Mouse (Mus musculus) olfactory bulb, adult 2 months (tissue): ENCODE data around the gene Dcaf11. TPM values are rescaled to one million over a fixed set of nuclear protein-coding genes. Genes with fewer than 3 reads are reported as not detected.

ENCODE experiments used
- H3K27ac ChIP-seq: fragments of 200-500 bp; 2 replicates; pipeline ENCODE4 v1.5.1; 2012; ENCODE audit warnings: low read depth, low read length; ENCODE audit not compliant: insufficient read depth
- H3K4me1 ChIP-seq: fragments of 200-500 bp; 2 replicates; pipeline ENCODE4 v1.6.1; 2012; ENCODE audit warnings: low read length; ENCODE audit not compliant: control insufficient read depth, insufficient read depth
- H3K4me3 ChIP-seq: fragments of 200-500 bp; 2 replicates; pipeline ENCODE4 v1.5.1; 2012; ENCODE audit warnings: mild to moderate bottlenecking, low read depth, low read length, moderate library complexity; ENCODE audit not compliant: insufficient read depth
- CTCF ChIP-seq: fragments of 200-500 bp; IDR thresholded peaks from 2 replicates; pipeline ENCODE4 v1.5.1; 2012; ENCODE audit warnings: low read depth, mild to moderate bottlenecking, low read length, moderate library complexity; ENCODE audit not compliant: insufficient read depth
- POLR2A ChIP-seq: fragments of 200-500 bp; IDR thresholded peaks from 2 replicates; pipeline ENCODE4 v1.6.1; 2012; ENCODE audit warnings: mild to moderate bottlenecking, low read depth, low read length, moderate library complexity; ENCODE audit not compliant: insufficient read depth
- WGBS: fragments of 180-500 bp; shearing (Covaris S2); methylation state at CpG from one replicate; pipeline ENCODE4 v1.1.7; 2018; 5-methylcytosine and 5-hydroxymethylcytosine counted together
- polyA plus RNA-seq: library from polyadenylated mRNA; stranded (reverse); fragments of >200 nt; gene quantifications from 2 replicates; pipeline ENCODE4 v1.2.4, GENCODE M21; 2012; ENCODE audit warnings: low replicate concordance; ENCODE audit not compliant: missing spikeins, insufficient read depth, insufficient read length

The Dcaf11 gene
- polyA plus RNA-seq, 1 experiment, result not detected

- no peak overlapping the region for H3K4me3 ChIP-seq
- 89% methylated on average over 11 of the region's 11 CpGs for WGBS
- no peak overlapping the region for H3K27ac ChIP-seq
- peaks cover 8% of the 10 kb centered on the region for H3K4me1 ChIP-seq
- TF ChIP-seq POLR2A (no peak), CTCF (no peak)
These were observed 3.4 kb downstream of the Dcaf11 start for GRCm38 (mm10) chr14:55563249-55563648.

DNA sequence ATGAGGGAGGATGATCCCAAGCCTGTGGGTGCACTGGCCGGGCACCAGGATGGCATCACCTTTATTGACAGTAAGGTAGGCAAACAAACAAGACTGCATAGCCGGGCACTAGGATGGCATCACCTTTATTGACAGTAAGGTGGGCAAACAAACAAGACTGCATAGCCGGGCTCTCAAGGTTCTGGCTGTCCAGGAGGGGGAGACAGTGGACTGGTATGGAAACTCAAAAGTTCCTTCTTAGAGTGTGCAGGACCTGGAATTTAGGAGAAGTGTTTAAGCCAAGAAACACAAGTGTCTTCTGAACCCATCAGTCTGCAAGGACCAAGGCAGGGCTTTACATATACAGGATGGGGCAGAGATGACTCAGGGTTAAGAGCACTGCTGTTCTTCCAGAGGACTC is 5.9 kb downstream of the Dcaf11 start:
- no peak for TF ChIP-seq CTCF
- no peak for TF ChIP-seq POLR2A
- no peak overlapping the region for H3K27ac ChIP-seq
- H3K4me1 ChIP-seq, result peaks cover 8% of the 10 kb centered on the region
- H3K4me3 ChIP-seq, result no peak overlapping the region
- 88% methylated on average over 3 of the region's 3 CpGs for WGBS

DNA sequence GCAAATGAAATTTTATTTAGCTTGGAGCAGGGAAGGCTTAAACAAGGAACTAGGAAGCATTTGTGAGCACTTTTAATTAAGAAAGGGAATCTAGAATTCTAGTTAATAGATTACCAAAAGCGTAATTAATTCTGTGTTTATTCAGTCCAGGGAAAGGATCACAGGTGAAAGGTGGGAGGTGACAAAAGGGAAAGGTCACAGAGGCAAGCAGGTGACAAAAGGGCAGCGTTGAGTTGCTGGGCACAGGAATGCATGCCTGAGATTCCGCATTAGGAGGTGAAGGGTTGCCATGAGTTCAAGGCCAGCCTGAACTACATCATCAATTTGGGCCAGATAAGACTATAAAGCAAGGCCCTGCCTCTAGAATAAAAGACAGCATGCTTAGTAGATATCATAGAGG is 7.7 kb downstream of the Dcaf11 start:
- WGBS, result 93% methylated on average over 3 of the region's 3 CpGs
- Histone ChIP-seq H3K4me3 (no peak overlapping the region), H3K27ac (no peak overlapping the region), H3K4me1 (no peaks in the 10 kb centered on the region)
- TF ChIP-seq POLR2A, result no peak
- TF ChIP-seq CTCF, result no peak

DNA sequence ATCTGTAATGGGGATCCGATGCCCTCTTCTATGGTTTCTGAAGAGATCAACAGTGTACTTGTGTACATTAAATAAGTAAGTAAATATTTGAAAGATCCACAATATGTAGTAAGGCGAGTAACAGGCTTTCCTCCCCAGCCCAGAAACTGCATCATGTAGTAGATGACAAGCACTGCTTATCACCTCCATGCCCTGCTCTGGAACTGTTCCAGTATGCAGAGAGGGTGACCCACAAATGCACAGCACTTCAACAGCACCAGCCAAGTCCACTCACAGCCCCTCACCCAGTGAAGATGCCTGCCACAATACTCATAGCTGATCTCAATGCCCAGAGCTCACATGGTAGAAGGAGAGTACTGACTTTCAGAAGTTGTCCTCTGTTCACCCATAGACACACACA is 10.8 kb downstream of the Dcaf11 start:
- 93% methylated on average over 2 of the region's 2 CpGs for WGBS
- Histone ChIP-seq H3K4me3 (no peak overlapping the region), H3K4me1 (peaks cover under 1% of the 10 kb centered on the region; the same call in 1 of the 2 replicates), H3K27ac (no peak overlapping the region)
- TF ChIP-seq CTCF, result no peak
- no peak for TF ChIP-seq POLR2A

- TF ChIP-seq POLR2A, result no peak
These were observed 12.0 kb downstream of the Dcaf11 start for GRCm38 (mm10) chr14:55571760-55572159.

DNA sequence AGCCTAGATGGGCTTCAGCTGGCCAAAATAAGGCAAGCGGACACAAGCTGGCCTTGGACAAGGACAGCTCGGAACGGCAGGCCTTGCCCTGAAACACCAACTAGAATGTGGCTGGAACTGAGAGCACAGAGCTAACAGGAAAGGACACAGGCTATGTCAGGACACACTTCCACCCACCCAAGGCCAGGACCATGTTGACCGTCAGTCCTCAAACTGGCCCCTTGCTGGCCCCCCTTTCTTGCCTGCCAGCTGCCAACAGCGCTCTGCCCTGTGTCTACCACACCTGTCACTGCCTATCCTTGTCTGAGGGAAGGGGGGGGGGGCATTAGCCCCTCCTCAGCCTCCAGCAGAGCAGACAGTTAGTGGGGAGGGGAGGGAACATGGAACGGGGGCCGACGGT is 15.5 kb downstream of the Dcaf11 start, which contains the start of gene Fitm1:
Gene Fitm1, plus strand, starts transcription at position 316 of the 400 bp plus-strand sequence.
- 77% methylated on average over 8 of the region's 8 CpGs for WGBS
- TF ChIP-seq CTCF, result no peak
- TF ChIP-seq POLR2A, result no peak
- H3K4me3 ChIP-seq, result no peak within 1 kb of the TSS
- no peak within 1 kb of the TSS for H3K27ac ChIP-seq
- H3K4me1 ChIP-seq, result peaks cover 8% of the 10 kb centered on the region

More at GRCm38 (mm10) chr14:55571760-55572159, 12.0 kb downstream of the Dcaf11 start:
- Histone ChIP-seq H3K4me1 (peaks cover 2% of the 10 kb centered on the region; the same call in 1 of the 2 replicates), H3K4me3 (no peak overlapping the region), H3K27ac (no peak overlapping the region)

- H3K27ac ChIP-seq, result no peak overlapping the region
- TF ChIP-seq POLR2A (no peak), CTCF (no peak)
- 81% methylated on average over 13 of the region's 13 CpGs for WGBS
- no peak overlapping the region for H3K4me3 ChIP-seq
- peaks cover 8% of the 10 kb centered on the region for H3K4me1 ChIP-seq
These were observed 15.9 kb downstream of the Dcaf11 start for GRCm38 (mm10) chr14:55575711-55576110.

DNA sequence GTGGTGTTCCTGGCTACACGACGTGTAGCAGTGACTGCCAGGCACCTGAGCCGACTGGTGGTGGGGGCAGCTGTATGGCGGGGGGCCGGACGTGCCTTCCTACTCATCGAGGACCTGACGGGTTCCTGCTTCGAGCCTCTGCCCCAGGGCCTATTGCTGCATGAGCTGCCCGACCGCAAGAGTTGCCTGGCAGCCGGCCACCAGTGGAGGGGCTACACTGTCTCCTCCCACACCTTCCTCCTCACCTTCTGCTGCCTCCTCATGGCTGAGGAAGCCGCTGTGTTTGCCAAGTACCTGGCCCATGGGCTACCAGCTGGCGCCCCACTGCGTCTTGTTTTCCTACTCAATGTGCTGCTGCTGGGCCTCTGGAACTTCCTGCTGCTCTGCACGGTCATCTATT is 16.6 kb downstream of the Dcaf11 start:
- H3K27ac ChIP-seq, result no peak overlapping the region
- WGBS, result 86% methylated on average over 16 of the region's 16 CpGs
- no peak overlapping the region for H3K4me3 ChIP-seq
- peaks cover 8% of the 10 kb centered on the region for H3K4me1 ChIP-seq
- no peak for TF ChIP-seq POLR2A
- TF ChIP-seq CTCF, result no peak

DNA sequence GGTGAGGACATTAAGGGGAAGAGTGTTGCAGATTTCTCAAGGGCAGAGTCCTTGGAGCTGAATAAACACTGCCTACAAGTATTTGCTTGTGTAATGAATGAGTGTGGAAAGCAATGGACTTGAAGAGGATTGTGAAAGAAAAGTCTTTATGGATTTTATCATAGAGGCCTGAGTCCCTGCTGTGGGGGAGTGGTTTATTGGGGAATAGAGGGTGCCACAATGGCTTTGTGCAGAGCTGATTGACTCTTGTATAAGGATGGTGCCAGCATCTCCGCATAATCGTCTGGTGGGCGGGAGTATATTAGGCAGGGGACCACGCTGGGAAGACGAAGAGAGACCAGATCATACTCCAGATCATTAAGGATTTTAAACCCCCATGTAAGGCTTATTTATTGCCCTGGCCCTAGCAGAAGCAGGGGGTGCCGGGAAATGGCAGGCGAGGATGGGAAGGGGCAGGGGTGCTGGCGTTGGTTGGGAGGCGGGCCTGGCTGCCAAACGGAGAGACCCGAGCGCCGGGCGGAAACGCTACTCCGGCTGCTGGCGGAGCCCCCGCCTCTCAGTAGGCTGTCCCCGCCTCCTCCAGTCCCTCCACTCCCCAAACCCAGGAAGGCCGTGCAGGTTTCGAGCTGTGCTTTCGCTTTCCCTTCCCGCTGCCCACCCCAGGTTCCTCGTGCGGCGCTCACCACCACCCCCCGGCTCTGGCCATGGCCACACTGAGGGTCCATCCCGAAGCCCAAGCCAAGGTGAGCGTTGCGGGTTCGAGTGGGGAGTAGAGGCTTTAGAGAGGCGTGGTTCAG is 18.3 kb downstream of the Dcaf11 start, which contains the start of gene Psme1:
Gene Psme1, plus strand, starts transcription at position 253 of the 797 bp plus-strand sequence.
- peaks cover 8% of the 10 kb centered on the region for H3K4me1 ChIP-seq
- peak; percentile 47; the same call in 1 of the 2 replicates for TF ChIP-seq POLR2A
- TF ChIP-seq CTCF, result no peak
- peak within 1 kb of the TSS; percentile 65 for H3K4me3 ChIP-seq
- peak within 1 kb of the TSS; percentile 44 for H3K27ac ChIP-seq
- under 1% methylated on average over 32 of the region's 32 CpGs for WGBS
